Mouse (Mus musculus): Measurements from ENCODE around the gene Simc1.
A peak's percentile ranks its signal among the peaks of the same experiment; 100 is the strongest.
"Not testable (repeated sequence)": the region's sequence is repeated elsewhere in the genome, so short reads cannot be mapped to it uniquely, and the experiment has no call there.

Simc1 gene

GRCm38 (mm10) chr13:54503604-54504521, at the start of gene Simc1:
Gene Simc1 (plus strand): TSS chr13:54503779.
- DNase-seq: peak; percentile 79

- peak; percentile 10 for DNase-seq
Observed at GRCm38 (mm10) chr13:54457062-54457461, 46.5 kb upstream of the Simc1 start.

GRCm38 (mm10) chr13:54459282-54459681, 44.3 kb upstream of the Simc1 start:
- no peak for DNase-seq

- peak; percentile 89 for DNase-seq
Observed at GRCm38 (mm10) chr13:54468098-54469011, 35.2 kb upstream of the Simc1 start, which contains the start of gene Thoc3. Gene Thoc3 (minus strand): TSS chr13:54468849.

- no peak for DNase-seq
Observed at GRCm38 (mm10) chr13:54469012-54469354, 34.6 kb upstream of the Simc1 start.

GRCm38 (mm10) chr13:54471967-54472366, 31.6 kb upstream of the Simc1 start:
- DNase-seq: no peak

- no peak for DNase-seq
Observed at GRCm38 (mm10) chr13:54474996-54475395, 28.6 kb upstream of the Simc1 start.

GRCm38 (mm10) chr13:54475702-54476101, 27.9 kb upstream of the Simc1 start:
- no peak for DNase-seq

- peak; percentile 37 for DNase-seq
Observed at GRCm38 (mm10) chr13:54479286-54479685, 24.3 kb upstream of the Simc1 start.

- DNase-seq: no peak
Observed at GRCm38 (mm10) chr13:54481498-54481897, 22.1 kb upstream of the Simc1 start.

GRCm38 (mm10) chr13:54490411-54490810, 13.2 kb upstream of the Simc1 start:
- DNase-seq: no peak

- DNase-seq: no peak
Observed at GRCm38 (mm10) chr13:54491381-54491780, 12.2 kb upstream of the Simc1 start.

GRCm38 (mm10) chr13:54499551-54499950, 4.0 kb upstream of the Simc1 start:
- not testable (repeated sequence) for DNase-seq

GRCm38 (mm10) chr13:54501352-54501751, 2.2 kb upstream of the Simc1 start:
- no peak for DNase-seq

- no peak for DNase-seq
Observed at GRCm38 (mm10) chr13:54501957-54502690, 1.5 kb upstream of the Simc1 start.

GRCm38 (mm10) chr13:54503278-54503603, 338 bp upstream of the Simc1 start:
- no peak for DNase-seq

GRCm38 (mm10) chr13:54504611-54505260, 1.2 kb downstream of the Simc1 start:
- DNase-seq: no peak

- no peak for DNase-seq
Observed at GRCm38 (mm10) chr13:54505920-54506319, 2.3 kb downstream of the Simc1 start.

- DNase-seq: peak; percentile 38
Observed at GRCm38 (mm10) chr13:54520221-54520620, 16.6 kb downstream of the Simc1 start.

GRCm38 (mm10) chr13:54521181-54521580, 17.6 kb downstream of the Simc1 start:
- DNase-seq: no peak

- no peak for DNase-seq
Observed at GRCm38 (mm10) chr13:54527140-54527539, 23.6 kb downstream of the Simc1 start.

- no peak for DNase-seq
Observed at GRCm38 (mm10) chr13:54532134-54532533, 28.6 kb downstream of the Simc1 start.

All from lung, postnatal 14 days (tissue).